Mouse (Mus musculus): ENCODE data around the gene Capza1.

- no peak for TF ChIP-seq CTCF (IDR thresholded peaks at IDR 0.05)
- TF ChIP-seq EP300 (IDR thresholded peaks at IDR 0.05; ENCODE audit: insufficient read depth, low read depth, low read length) = no peak
These were observed 82.1 kb downstream of the Capza1 start for GRCm38 (mm10) chr3:104782061-104782681.
